Mouse (Mus musculus): ENCODE measurements around the gene Galnt2. TPM values are rescaled to one million over a fixed set of nuclear protein-coding genes. Genes with fewer than 3 reads are reported as not detected.

Galnt2 gene
- total and polyA plus RNA-seq, 2 experiments from 2014 or later, result 36.5 to 54.9 TPM

DNA sequence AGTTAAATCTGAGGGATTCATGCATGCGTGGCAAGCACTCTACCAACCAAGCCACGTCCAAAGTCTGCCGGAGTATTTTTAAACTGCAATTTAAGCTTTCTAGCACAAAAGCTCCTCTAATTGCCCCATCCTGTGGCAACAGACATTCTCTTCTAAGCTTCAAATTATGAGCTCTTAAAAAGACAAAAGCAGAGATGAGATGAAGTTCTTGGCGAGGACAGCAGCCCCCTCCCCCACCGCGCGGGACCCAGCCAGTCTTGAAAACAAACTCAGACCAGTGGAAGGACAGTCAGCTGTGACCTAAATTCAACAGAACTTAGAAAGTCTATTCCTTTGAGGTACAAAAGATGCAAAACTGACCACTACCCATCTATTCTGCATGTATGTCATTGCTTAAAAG, 160.0 kb downstream of the Galnt2 start:
- Histone ChIP-seq H3K27me3 (ENCODE audit: insufficient read depth, low read length) (no peaks in the 10 kb centered on the region), H3K4me1 (ENCODE audit: insufficient read depth, low read length) (no peaks in the 10 kb centered on the region), H3K4me3 (ENCODE audit: low read length) (no peak overlapping the region), H3K9ac (replicated peaks; ENCODE audit: low read length) (no peak overlapping the region), H3K9me3 (ENCODE audit: low read length) (no peaks in the 10 kb centered on the region), H3K36me3 (ENCODE audit: insufficient read depth, low read length) (no peaks in the 10 kb centered on the region), H3K27ac (no peak overlapping the region), H3K4me2 (ENCODE audit: low read depth, low read length) (no peak overlapping the region)
- TF ChIP-seq CTCF (IDR thresholded peaks at IDR 0.05; ENCODE audit: low read depth), result no peak
- ATAC-seq, result no peak
- WGBS, result 82% methylated on average over 7 of the region's 7 CpGs
- no peak for DNase-seq (ENCODE audit: low spot score)

DNA sequence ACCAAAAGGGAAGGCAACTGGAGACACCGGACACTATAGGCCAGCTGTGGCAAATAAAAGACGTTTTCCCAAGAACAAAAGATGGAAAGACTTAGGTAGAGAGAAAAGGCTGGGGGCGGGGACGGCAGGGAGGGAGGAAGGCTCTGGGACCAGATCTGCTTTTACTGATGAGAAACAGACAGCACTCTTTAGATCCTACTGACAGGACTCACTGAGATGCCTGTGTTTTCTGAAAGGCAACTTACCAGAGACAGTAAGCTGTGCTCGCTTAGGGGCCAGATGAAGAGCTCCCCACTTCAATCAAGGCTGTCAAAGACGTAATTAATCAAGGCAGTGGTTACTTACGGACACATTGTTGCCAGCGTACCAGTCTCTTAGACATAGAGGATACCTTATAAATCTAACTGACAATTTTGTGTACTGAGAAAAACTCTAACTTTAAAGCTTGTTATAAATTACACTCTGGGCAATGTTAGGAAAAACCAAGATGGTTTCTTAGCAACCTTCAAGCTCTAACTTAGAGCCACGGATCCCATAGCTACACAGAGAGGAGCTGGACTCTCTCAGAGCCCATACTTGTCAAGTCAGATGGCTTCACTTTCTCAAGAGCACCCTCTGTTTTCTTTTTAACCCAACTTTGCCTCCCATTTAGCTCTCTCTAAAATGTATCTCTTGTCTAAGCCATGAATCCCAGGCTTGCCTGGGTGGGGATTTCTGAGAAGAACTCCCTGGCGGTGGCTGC, 161.3 kb downstream of the Galnt2 start:
- no peak overlapping the region for H3K9ac ChIP-seq (replicated peaks; ENCODE audit: low read length)
- no peak overlapping the region for H3K4me2 ChIP-seq (ENCODE audit: low read depth, low read length)
- no peak for DNase-seq (ENCODE audit: low spot score)
- H3K9me3 ChIP-seq (ENCODE audit: low read length), result no peaks in the 10 kb centered on the region
- H3K36me3 ChIP-seq (ENCODE audit: insufficient read depth, low read length), result no peaks in the 10 kb centered on the region
- H3K4me3 ChIP-seq (ENCODE audit: low read length), result no peak overlapping the region
- H3K27me3 ChIP-seq (ENCODE audit: insufficient read depth, low read length), result no peaks in the 10 kb centered on the region
- peaks cover 3% of the 10 kb centered on the region; the same call in 1 of the 2 replicates for H3K4me1 ChIP-seq (ENCODE audit: insufficient read depth, low read length)
- H3K27ac ChIP-seq, result no peak overlapping the region
- ATAC-seq, result no peak
- no peak for TF ChIP-seq CTCF (IDR thresholded peaks at IDR 0.05; ENCODE audit: low read depth)
- 46% methylated on average over 10 of the region's 10 CpGs for WGBS

DNA sequence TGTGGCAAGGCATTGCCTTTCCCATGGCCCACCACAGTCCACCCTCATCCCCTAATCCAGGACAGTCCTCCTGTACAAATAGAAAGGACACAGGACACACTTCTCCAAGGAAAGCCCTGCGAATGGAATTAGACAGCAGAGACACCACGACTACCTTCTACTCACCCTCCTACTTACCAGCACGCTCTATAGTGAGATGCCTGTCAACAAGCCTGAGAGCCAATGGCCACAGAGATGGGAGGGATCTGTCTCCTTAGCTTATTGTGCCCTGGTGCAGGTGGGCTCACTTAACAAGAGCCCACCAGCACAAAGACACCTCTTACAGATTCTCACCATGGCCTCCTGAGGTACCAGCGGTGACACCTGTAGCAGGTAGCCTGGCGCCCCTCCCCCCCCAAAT, 161.8 kb downstream of the Galnt2 start:
- ATAC-seq, result no peak
- 85% methylated on average over 5 of the region's 5 CpGs for whole genome bisulfite sequencing
- no peak overlapping the region for H3K27ac ChIP-seq

DNA sequence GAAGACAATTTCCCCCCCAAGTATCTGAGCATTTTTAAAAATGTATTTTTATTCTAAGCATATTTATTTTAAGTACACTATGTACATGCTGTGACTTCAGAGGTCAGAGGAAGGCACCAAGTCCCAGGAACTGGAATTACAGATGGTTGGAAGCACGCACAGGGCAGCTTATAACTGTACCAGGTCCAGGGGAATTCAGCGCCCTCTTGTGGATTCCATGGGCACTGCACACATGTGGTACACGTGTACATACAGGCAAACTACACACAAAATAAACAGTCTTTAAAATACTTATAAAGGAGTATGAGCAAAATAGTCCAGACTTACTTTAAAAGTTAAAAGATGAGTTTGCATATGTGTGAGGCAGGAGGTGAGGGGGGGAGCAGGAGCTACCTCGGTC, 162.7 kb downstream of the Galnt2 start:
- peak; percentile 27 for DNase-seq (ENCODE audit: low spot score)
- 82% methylated on average over 4 of the region's 4 CpGs for WGBS

More for the DNA sequence above, 161.8 kb downstream of the Galnt2 start:
- no peak overlapping the region for H3K9ac ChIP-seq (replicated peaks; ENCODE audit: low read length)
- no peak overlapping the region for H3K4me2 ChIP-seq (ENCODE audit: low read depth, low read length)
- H3K9me3 ChIP-seq (ENCODE audit: low read length), result no peaks in the 10 kb centered on the region
- no peaks in the 10 kb centered on the region for H3K36me3 ChIP-seq (ENCODE audit: insufficient read depth, low read length)
- H3K4me1 ChIP-seq (ENCODE audit: insufficient read depth, low read length), result peaks cover 6% of the 10 kb centered on the region; the same call in 1 of the 2 replicates
- no peak for TF ChIP-seq CTCF (IDR thresholded peaks at IDR 0.05; ENCODE audit: low read depth)
- no peak overlapping the region for H3K4me3 ChIP-seq (ENCODE audit: low read length)
- H3K27me3 ChIP-seq (ENCODE audit: insufficient read depth, low read length), result no peaks in the 10 kb centered on the region
- DNase-seq (ENCODE audit: low spot score), result no peak

DNA sequence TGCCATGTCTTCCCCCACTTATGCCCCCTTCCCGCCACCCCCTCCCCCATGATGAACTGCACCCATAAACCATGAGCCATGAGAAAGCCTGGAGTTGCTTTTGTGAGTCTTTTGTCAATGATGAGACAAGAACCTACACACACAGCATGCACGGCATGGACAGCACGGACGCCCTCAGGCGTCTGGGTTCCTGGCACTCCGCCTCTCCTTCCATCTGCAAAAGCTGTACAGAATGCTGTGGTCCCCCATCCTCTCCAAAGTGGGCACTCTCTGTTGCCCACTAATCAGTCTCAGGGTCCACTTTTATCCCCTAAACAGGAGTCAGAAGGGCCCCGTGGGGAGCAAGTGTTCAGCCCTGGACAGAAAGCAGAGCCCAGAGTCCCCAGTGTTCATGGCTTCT, 163.8 kb downstream of the Galnt2 start:
- Histone ChIP-seq H3K9me3 (ENCODE audit: low read length) (no peaks in the 10 kb centered on the region), H3K4me2 (ENCODE audit: low read depth, low read length) (no peak overlapping the region), H3K36me3 (ENCODE audit: insufficient read depth, low read length) (no peaks in the 10 kb centered on the region), H3K4me3 (ENCODE audit: low read length) (no peak overlapping the region), H3K4me1 (ENCODE audit: insufficient read depth, low read length) (peaks cover 6% of the 10 kb centered on the region; the same call in 1 of the 2 replicates), H3K9ac (replicated peaks; ENCODE audit: low read length) (no peak overlapping the region), H3K27ac (no peak overlapping the region), H3K27me3 (ENCODE audit: insufficient read depth, low read length) (no peaks in the 10 kb centered on the region)
- no peak for TF ChIP-seq CTCF (IDR thresholded peaks at IDR 0.05; ENCODE audit: low read depth)
- ATAC-seq (no peak), DNase-seq (ENCODE audit: low spot score) (no peak)
- 75% methylated on average over 7 of the region's 7 CpGs for WGBS

More for the DNA sequence above, 162.7 kb downstream of the Galnt2 start:
- no peak overlapping the region for H3K4me2 ChIP-seq (ENCODE audit: low read depth, low read length)
- H3K9me3 ChIP-seq (ENCODE audit: low read length), result no peaks in the 10 kb centered on the region
- H3K36me3 ChIP-seq (ENCODE audit: insufficient read depth, low read length), result no peaks in the 10 kb centered on the region
- H3K4me3 ChIP-seq (ENCODE audit: low read length), result no peak overlapping the region
- peaks cover 6% of the 10 kb centered on the region; the same call in 1 of the 2 replicates for H3K4me1 ChIP-seq (ENCODE audit: insufficient read depth, low read length)
- TF ChIP-seq CTCF (IDR thresholded peaks at IDR 0.05; ENCODE audit: low read depth), result peak; percentile 59
- ATAC-seq, result no peak
- H3K27ac ChIP-seq, result no peak overlapping the region
- H3K27me3 ChIP-seq (ENCODE audit: insufficient read depth, low read length), result no peaks in the 10 kb centered on the region
- H3K9ac ChIP-seq (replicated peaks; ENCODE audit: low read length), result no peak overlapping the region

Other genes with a start within 250 kb of the Galnt2 start
- 39.0 and 43.2 TPM in 2 replicates for gene Abcb10, start 248.3 kb upstream of the Galnt2 start, total RNA-seq (2014; rRNA removed)
- gene Abcb10, start 248.3 kb upstream of the Galnt2 start, polyA plus RNA-seq (2015; fragmentation: Nextera tagmentation; extraction: Ambion mirVana), result 12.4 and 13.4 TPM in 2 replicates
- 37.3 and 42.0 TPM in 2 replicates for gene Taf5l, start 210.0 kb upstream of the Galnt2 start, total RNA-seq (2014; rRNA removed)
- gene Taf5l, start 210.0 kb upstream of the Galnt2 start, polyA plus RNA-seq (2015; fragmentation: Nextera tagmentation; extraction: Ambion mirVana), result 20.6 and 21.7 TPM in 2 replicates
- 9.7 and 13.5 TPM in 2 replicates for gene Urb2, start 209.9 kb upstream of the Galnt2 start, total RNA-seq (2014; rRNA removed)
- gene Urb2, start 209.9 kb upstream of the Galnt2 start, polyA plus RNA-seq (2015; fragmentation: Nextera tagmentation; extraction: Ambion mirVana), result 1.5 and 1.7 TPM in 2 replicates
- gene Pgbd5, start 208.3 kb downstream of the Galnt2 start, total RNA-seq (2014; rRNA removed), result 68.7 and 74.1 TPM in 2 replicates
- 15.8 and 15.9 TPM in 2 replicates for gene Pgbd5, start 208.3 kb downstream of the Galnt2 start, polyA plus RNA-seq (2015; fragmentation: Nextera tagmentation; extraction: Ambion mirVana)

All from hindbrain, postnatal 0 days (tissue).